Mouse (Mus musculus) G1E (cell line): ENCODE measurements around the gene Brca2.

ENCODE experiments used
- CTCF ChIP-seq: IDR thresholded peaks from 2 replicates; pipeline ENCODE4 v1.5.1; 2012; ENCODE audit warnings: low read depth, low read length, inconsistent platforms, mixed read lengths
- POLR2AphosphoS5 ChIP-seq: IDR thresholded peaks from 2 replicates; pipeline ENCODE4 v1.6.1; 2012; ENCODE audit warnings: low read depth, low read length, inconsistent platforms; ENCODE audit not compliant: insufficient replicate concordance

GRCm38 (mm10) chr5:150578613-150579171 lies 56.3 kb downstream of the Brca2 start:
- TF ChIP-seq CTCF (no peak), POLR2AphosphoS5 (no peak)
